Mouse (Mus musculus): ENCODE results near the gene Cabin1. TPM values are rescaled to one million over a fixed set of nuclear protein-coding genes. Genes with fewer than 3 reads are reported as not detected.
"Not testable (repeated sequence)": the region's sequence is repeated elsewhere in the genome, so short reads cannot be mapped to it uniquely, and the experiment has no call there.

Gene Cabin1
- total RNA-seq, 2 experiments from 2014 or later, result 7.7 to 8.0 TPM

DNA sequence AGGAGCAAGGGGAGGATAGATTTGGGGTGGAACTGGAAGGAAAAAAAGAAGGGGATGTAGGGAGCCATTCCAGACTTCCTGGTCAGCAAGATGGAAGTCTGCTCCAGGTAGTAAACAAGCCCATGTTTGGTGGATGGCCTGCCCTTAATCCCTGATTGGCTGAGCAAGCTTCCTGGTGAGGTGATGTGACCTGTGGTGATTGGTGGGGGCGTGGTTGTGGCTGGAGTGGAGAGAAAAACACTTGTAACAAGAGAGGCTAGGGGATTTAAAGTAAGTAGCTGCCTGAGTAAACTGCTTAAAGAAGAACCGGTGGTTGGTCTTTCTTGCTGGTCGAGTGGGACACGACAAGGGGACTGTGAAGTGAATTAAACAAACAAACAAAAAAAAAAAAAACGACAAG is 3.6 kb upstream of the Cabin1 start:
- not testable (repeated sequence) for DNase-seq (ENCODE audit: low spot score)

GRCm38 (mm10) chr10:75766856-75767255 is 2.7 kb upstream of the Cabin1 start:
- DNase-seq (ENCODE audit: low spot score), result no peak

GRCm38 (mm10) chr10:75764519-75765473 is 655 bp upstream of the Cabin1 start:
- peak; percentile 72 for DNase-seq (ENCODE audit: low spot score)

- no peak for DNase-seq (ENCODE audit: low spot score)
Measured at GRCm38 (mm10) chr10:75762413-75762812, 1.7 kb downstream of the Cabin1 start.

- no peak for DNase-seq (ENCODE audit: low spot score)
Measured at GRCm38 (mm10) chr10:75760311-75760710, 3.8 kb downstream of the Cabin1 start.

DNA sequence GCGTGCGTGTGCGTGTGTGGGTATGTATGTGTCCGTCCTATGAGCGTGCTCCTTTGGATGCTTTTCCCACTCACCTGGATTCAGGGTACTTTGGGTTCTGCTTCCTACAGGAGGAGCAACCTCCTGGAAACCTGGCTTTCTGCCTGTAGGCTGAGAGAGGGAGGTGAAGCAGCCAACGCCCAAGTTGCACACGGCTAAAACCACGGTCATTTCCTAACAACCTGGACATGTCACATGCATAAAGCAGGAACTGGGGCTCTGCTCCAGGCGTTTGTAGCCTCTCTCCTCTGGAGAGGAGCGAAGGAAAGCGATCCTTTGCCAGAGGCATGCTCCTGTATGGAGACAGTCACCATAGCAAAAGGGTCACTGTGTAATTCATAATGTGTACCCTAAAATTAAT is 7.4 kb downstream of the Cabin1 start:
- no peak for DNase-seq (ENCODE audit: low spot score)

- DNase-seq (ENCODE audit: low spot score), result peak; percentile 87
Measured at GRCm38 (mm10) chr10:75744017-75744416, 20.1 kb downstream of the Cabin1 start.

GRCm38 (mm10) chr10:75743369-75743768 is 20.8 kb downstream of the Cabin1 start:
- no peak for DNase-seq (ENCODE audit: low spot score)

DNA sequence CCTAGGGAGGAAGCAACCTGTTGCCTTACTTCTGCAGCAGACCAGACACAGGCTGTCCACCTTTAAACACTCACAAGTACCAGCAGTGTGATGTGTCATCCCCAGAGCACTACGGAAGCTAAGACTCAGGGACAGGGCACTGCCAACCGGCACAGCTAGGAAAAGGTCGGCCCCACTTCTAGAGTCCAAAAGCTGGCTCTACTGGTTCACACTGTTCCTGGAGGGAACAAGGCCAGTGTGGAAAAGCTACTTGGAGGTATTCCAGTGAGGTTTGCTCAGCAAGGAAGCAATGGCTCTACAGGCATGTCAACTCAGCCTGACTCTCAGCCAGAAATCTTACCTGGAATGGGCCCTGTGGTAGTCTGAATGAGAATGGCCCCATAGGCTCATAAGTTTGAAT is 23.3 kb downstream of the Cabin1 start:
- DNase-seq (ENCODE audit: low spot score), result peak; percentile 28

DNA sequence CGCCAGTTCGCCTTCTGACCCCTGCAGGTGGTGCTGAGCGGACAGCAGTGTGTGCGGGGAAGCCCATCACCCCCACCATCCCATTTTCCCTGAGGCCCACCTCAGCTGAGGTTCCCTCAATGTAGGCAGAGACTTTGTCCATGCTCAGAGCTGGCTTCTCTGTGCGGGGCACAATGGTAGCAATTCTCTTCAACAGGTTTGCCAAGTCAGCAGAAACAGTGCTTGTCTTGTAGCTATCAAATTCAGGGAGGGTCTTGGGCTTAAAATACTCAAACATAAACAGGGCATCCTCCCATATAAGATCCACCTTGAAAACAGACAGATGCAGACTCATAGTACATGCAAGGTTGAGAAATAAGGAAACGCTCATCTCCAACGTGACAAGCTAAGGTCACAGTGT is 38.7 kb downstream of the Cabin1 start:
- no peak for DNase-seq (ENCODE audit: low spot score)

GRCm38 (mm10) chr10:75720215-75720614 is 43.9 kb downstream of the Cabin1 start:
- DNase-seq (ENCODE audit: low spot score), result no peak

DNA sequence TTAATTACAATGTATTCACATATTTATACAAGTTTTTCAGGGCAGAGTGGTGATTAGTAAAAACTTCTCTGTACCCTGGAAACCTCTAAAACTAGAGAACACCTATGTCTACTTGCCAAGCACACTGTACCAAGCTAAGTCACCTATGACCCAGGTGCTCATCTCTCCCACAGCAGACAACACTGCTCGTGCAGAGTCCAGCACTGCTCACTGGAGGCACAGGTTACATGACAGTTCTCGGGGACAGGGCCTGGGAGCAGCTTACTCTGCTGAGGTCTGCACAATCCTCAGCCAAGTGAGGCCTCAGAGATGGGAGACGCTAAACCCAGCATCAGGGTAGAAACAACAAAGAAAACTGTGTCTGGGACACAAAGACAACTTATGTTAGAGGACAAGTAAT is 49.3 kb downstream of the Cabin1 start:
- DNase-seq (ENCODE audit: low spot score), result no peak

GRCm38 (mm10) chr10:75713026-75713425 is 51.1 kb downstream of the Cabin1 start:
- DNase-seq (ENCODE audit: low spot score), result no peak

DNA sequence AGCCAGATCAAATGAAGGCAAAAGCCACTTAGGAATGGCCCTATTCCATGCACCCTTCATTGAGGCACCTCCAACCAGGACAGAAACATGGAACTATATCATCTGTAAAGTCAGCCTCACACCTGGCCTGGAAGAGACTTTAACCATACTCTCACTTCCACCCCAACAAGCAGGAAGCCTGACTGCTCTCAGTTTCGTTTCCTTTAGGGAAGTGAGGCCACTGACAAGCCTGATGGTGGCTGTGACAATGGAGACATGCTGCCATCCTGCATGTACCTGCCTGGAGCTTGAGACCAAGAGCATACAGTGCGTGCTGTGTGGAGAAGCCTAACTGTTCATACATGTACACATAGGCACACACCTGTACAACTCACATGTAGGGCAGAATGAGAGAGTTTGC is 53.9 kb downstream of the Cabin1 start:
- DNase-seq (ENCODE audit: low spot score), result no peak

DNA sequence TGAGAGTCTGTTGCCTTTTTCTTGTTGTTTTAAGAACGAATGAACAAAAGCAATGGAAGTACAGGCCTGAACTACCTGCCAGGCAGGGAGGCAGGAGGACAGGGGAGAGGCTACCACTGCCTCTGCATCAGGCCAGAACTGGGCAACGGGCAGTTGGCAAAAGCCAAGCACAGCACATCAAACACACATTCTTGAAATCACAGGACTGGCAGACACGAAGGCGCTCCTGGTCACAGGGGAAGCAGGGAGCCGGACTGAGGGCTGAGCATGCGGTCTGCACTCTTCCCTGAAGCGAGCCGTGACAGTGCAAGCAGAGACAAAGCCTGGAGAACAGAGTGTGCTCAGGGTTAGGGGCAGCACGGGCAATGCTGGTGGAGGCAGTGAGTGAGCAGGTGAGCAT is 54.9 kb downstream of the Cabin1 start:
- DNase-seq (ENCODE audit: low spot score), result no peak

GRCm38 (mm10) chr10:75708633-75708992 is 55.5 kb downstream of the Cabin1 start:
- DNase-seq (ENCODE audit: low spot score), result no peak

DNA sequence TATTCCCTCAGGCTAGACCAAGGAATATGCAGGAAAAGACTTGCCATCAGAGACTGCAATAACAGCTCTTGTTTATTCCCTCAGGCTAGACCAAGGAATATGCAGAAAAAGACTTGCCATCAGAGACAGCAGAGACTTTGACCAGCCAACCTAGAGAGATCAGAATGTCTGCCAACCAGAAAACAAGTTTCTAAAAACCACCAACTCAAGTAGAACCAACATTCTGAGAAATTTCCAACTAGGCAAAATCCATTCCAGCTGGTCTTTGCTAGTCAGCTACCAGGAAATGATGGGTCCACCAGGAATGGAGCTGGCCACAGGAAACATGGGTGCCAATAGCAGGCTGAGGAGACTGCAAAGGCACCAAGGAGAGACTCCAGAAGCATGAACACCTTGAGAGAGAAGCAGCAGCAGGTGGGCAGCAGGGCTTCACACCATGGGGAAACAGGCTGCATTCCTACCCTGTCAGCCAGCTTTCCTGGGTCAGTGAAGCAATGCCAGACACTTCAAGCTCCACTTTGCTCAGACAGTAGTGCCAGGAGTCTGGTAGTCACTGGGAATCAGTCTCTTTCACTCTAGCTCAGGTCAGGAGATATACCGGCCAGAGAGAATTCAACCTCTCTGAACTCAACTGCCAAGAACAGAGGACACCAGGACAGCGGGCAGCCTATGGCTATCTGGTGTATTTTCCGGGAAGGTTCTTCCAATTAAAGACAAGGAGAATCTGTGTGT is 56.1 kb downstream of the Cabin1 start:
- no peak for DNase-seq (ENCODE audit: low spot score)

- no peak for DNase-seq (ENCODE audit: low spot score)
Measured at GRCm38 (mm10) chr10:75706632-75707216, 57.4 kb downstream of the Cabin1 start.

DNA sequence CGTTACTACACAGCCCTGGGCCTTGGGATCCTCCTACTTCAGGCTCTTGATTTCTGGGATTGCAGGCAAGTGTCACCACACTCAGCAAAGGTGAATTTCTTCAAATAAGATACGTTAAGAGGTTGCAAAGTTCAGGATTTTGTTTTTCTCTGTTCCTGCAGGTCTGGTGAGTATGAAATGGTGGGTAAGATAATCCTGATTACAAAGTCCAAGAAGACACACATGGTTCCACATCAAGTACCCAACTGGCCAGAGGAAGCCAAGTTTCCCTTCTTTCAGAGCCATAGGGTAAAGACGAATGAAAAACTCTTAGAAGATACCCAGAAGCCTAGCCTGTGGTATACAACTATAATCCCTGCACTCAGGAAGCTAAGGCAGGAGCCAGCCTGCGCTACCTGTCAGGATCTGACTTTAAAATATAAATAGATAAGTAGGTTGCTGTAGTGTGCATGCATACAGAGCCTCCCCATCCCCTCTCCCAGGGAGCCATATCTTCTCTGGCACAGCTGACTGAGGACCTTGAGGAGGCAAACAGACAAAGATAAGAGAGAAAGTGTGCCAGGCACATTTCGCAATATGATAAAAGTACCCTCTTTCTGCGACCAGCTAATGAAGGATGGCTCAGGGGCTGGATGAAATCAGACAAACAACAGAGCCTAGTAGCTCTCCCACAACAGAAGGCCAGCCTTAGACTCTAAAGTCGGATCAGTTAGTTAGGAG is 58.3 kb downstream of the Cabin1 start:
- no peak for DNase-seq (ENCODE audit: low spot score)

- peak; percentile 91 for DNase-seq (ENCODE audit: low spot score)
Measured at GRCm38 (mm10) chr10:75704212-75705185, 59.6 kb downstream of the Cabin1 start.
